Mouse (Mus musculus) heart, embryonic 14.5 days (tissue): Measurements from ENCODE around the gene Sult1a1. TPM values are rescaled to one million over a fixed set of nuclear protein-coding genes. Genes with fewer than 3 reads are reported as not detected.

Source experiments
- polyA plus RNA-seq: library from polyadenylated mRNA; unstranded; fragments of >200 nt; fragmentation: Nextera tagmentation; extraction: Ambion mirVana; gene quantifications from 2 replicates; pipeline ENCODE4 v1.2.1, GENCODE M21; 2014

The Sult1a1 gene
- polyA plus RNA-seq, 1 experiment from 2014 or later, result 13.5 TPM

Other genes starting within 250 kb of the Sult1a1 start
- gene Rabep2, start 247.7 kb downstream of the Sult1a1 start, polyA plus RNA-seq, result 19.6 and 19.8 TPM in 2 replicates
- 0.26 and 1.3 TPM in 2 replicates for gene Atp2a1, start 213.3 kb downstream of the Sult1a1 start, polyA plus RNA-seq
- gene Sh2b1, start 201.0 kb downstream of the Sult1a1 start, polyA plus RNA-seq, result 35.6 and 39.0 TPM in 2 replicates
- 188 and 199 TPM in 2 replicates for gene Tufm, start 189.1 kb downstream of the Sult1a1 start, polyA plus RNA-seq
- 31.2 and 38.8 TPM in 2 replicates for gene Atxn2l, start 173.0 kb downstream of the Sult1a1 start, polyA plus RNA-seq
- gene Eif3c, start 110.0 kb downstream of the Sult1a1 start, polyA plus RNA-seq, result 112 and 116 TPM in 2 replicates
- 0.53 and 0.81 TPM in 2 replicates for gene Apobr, start 91.5 kb downstream of the Sult1a1 start, polyA plus RNA-seq
- 14.2 and 21.8 TPM in 2 replicates for gene Cln3, start 90.6 kb downstream of the Sult1a1 start, polyA plus RNA-seq
- gene Il27, start 81.5 kb downstream of the Sult1a1 start, polyA plus RNA-seq, result not detected in 2 replicates
- 7.4 and 10.9 TPM in 2 replicates for gene Nupr1, start 45.6 kb downstream of the Sult1a1 start, polyA plus RNA-seq
- 22.4 and 30.2 TPM in 2 replicates for gene Sgf29, start 27.1 kb downstream of the Sult1a1 start, polyA plus RNA-seq
- 91.7 and 102 TPM in 2 replicates for gene Bola2, start 19.0 kb upstream of the Sult1a1 start, polyA plus RNA-seq
- 4.6 and 5.5 TPM in 2 replicates for gene Slx1b, start 19.4 kb upstream of the Sult1a1 start, polyA plus RNA-seq
- 10.2 and 13.7 TPM in 2 replicates for gene Coro1a, start 31.4 kb upstream of the Sult1a1 start, polyA plus RNA-seq
- 51.7 and 57.3 TPM in 2 replicates for gene Mapk3, start 83.2 kb upstream of the Sult1a1 start, polyA plus RNA-seq
- 0.67 and 2.7 TPM in 2 replicates for gene Gdpd3, start 89.9 kb upstream of the Sult1a1 start, polyA plus RNA-seq
- gene Ypel3, start 100.5 kb upstream of the Sult1a1 start, polyA plus RNA-seq, result 102 and 121 TPM in 2 replicates
- 0.26 TPM in 1 of 2 replicates, not detected in the other for gene Tbx6, start 105.1 kb upstream of the Sult1a1 start, polyA plus RNA-seq
- 132 and 146 TPM in 2 replicates for gene Ppp4c, start 116.1 kb upstream of the Sult1a1 start, polyA plus RNA-seq
- gene Fam57b, start 121.2 kb upstream of the Sult1a1 start, polyA plus RNA-seq, result 0.81 and 1.2 TPM in 2 replicates
- not detected in 2 replicates for gene 4930451I11Rik, start 155.2 kb upstream of the Sult1a1 start, polyA plus RNA-seq
- 0.14 TPM in 1 of 2 replicates, not detected in the other for gene Doc2a, start 171.0 kb upstream of the Sult1a1 start, polyA plus RNA-seq
- gene Hirip3, start 185.5 kb upstream of the Sult1a1 start, polyA plus RNA-seq, result 10.7 and 11.5 TPM in 2 replicates
- 47.9 and 51.9 TPM in 2 replicates for gene Ino80e, start 185.9 kb upstream of the Sult1a1 start, polyA plus RNA-seq
- 19.8 and 21.7 TPM in 2 replicates for gene Taok2, start 208.3 kb upstream of the Sult1a1 start, polyA plus RNA-seq
- gene Tmem219, start 246.5 kb upstream of the Sult1a1 start, polyA plus RNA-seq, result 21.6 and 22.7 TPM in 2 replicates